Mouse (Mus musculus) neural tube, embryonic 15.5 days (tissue): Measurements from ENCODE around the gene Fbxo46. TPM values are rescaled to one million over a fixed set of nuclear protein-coding genes. Genes with fewer than 3 reads are reported as not detected.

ENCODE experiments used
- ATAC-seq: fragments of 200-750 bp; cut with Nextera tagmentation; 2 replicates; pipeline ENCODE4 v1.8.0; 2017; ENCODE audit warnings: mild to moderate bottlenecking, moderate TSS enrichment, moderate library complexity; ENCODE audit not compliant: low FRiP score
- H3K27ac ChIP-seq: fragments of 300-500 bp; sonication (generic); replicated peaks from 2 replicates; pipeline ENCODE4 v1.5.1; 2015; ENCODE audit warnings: mild to moderate bottlenecking, inconsistent platforms
- H3K27me3 ChIP-seq: fragments of 300-500 bp; sonication (generic); replicated peaks from 2 replicates; pipeline ENCODE4 v1.6.1; 2015; ENCODE audit warnings: inconsistent platforms
- H3K36me3 ChIP-seq: fragments of 300-500 bp; sonication (generic); 2 replicates; pipeline ENCODE4 v1.6.1; 2015; ENCODE audit warnings: inconsistent platforms
- H3K4me1 ChIP-seq: fragments of 300-500 bp; sonication (generic); 2 replicates; pipeline ENCODE4 v1.6.1; 2015; ENCODE audit warnings: inconsistent platforms
- H3K4me2 ChIP-seq: fragments of 300-500 bp; sonication (generic); 2 replicates; pipeline ENCODE4 v1.6.1; 2015; ENCODE audit warnings: inconsistent platforms, mild to moderate bottlenecking, moderate library complexity
- H3K4me3 ChIP-seq: fragments of 300-500 bp; sonication (generic); replicated peaks from 2 replicates; pipeline ENCODE4 v1.5.1; 2015; ENCODE audit warnings: mild to moderate bottlenecking, inconsistent platforms
- H3K9ac ChIP-seq: fragments of 300-500 bp; sonication (generic); replicated peaks from 2 replicates; pipeline ENCODE4 v1.6.1; 2015; ENCODE audit warnings: mild to moderate bottlenecking, inconsistent platforms
- H3K9me3 ChIP-seq: fragments of 300-500 bp; sonication (generic); replicated peaks from 2 replicates; pipeline ENCODE4 v1.6.1; 2016; ENCODE audit warnings: inconsistent platforms
- WGBS: fragments of 180-500 bp; shearing (Covaris S2); methylation state at CpG from one replicate; pipeline ENCODE4 v1.1.7; 2015; ENCODE audit warnings: mixed read lengths; 5-methylcytosine and 5-hydroxymethylcytosine counted together
- polyA plus RNA-seq: library from polyadenylated mRNA; unstranded; fragments of >200 nt; fragmentation: Nextera tagmentation; extraction: Ambion mirVana; gene quantifications from 2 replicates; pipeline ENCODE4 v1.2.1, GENCODE M21; 2015

Gene Fbxo46
- polyA plus RNA-seq, 1 experiment from 2014 or later = 15.5 TPM

DNA sequence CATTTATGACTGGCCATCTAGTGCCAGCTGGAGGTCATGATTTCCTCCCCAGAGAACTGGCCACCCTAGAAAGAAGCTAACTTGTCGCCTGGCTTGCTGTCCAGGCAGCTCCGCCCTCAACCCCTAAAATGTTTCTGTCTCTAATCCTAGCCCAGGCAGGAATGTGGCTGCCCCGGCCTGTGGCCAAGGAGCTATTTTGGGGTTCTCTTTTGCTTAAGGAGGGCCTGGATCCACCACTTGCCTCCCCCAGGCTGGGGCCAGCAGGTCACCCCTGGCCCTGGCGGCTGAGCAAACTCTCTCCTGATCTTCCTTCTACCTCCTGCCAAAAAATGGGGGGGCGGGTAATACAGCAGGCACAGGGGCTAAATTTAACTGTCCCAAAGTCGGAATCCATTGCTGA lies 36.6 kb upstream of the Fbxo46 start:
- Histone ChIP-seq H3K9me3 (no peaks in the 10 kb centered on the region), H3K27me3 (no peaks in the 10 kb centered on the region), H3K4me1 (peaks cover 51% of the 10 kb centered on the region), H3K27ac (no peak overlapping the region), H3K4me3 (no peak overlapping the region), H3K9ac (no peak overlapping the region), H3K4me2 (no peak overlapping the region), H3K36me3 (peaks cover 66% of the 10 kb centered on the region)
- ATAC-seq = no peak
- 59% methylated on average over 6 of the region's 6 CpGs for WGBS

DNA sequence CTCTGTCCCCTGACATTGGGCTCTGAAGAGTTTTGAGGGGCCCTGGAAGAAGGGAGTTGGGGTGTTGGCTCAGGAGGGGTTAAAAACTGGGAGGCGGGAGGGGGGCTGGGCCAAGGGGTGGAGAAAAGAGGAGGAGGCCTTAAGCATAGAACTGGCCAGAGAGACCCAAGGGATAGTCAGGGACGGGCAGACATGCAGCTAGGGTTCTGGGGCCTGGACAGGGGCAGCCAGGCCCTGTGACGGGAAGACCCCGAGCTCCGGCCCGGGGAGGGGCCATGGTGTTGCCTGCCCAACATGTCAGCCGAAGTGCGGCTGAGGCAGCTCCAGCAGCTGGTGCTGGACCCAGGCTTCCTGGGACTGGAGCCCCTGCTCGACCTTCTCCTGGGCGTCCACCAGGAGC lies 36.0 kb upstream of the Fbxo46 start, which contains the start of gene Dmpk:
Dmpk (plus strand) TSS at position 149 of the 400 bp plus-strand sequence.
- no peak for ATAC-seq

DNA sequence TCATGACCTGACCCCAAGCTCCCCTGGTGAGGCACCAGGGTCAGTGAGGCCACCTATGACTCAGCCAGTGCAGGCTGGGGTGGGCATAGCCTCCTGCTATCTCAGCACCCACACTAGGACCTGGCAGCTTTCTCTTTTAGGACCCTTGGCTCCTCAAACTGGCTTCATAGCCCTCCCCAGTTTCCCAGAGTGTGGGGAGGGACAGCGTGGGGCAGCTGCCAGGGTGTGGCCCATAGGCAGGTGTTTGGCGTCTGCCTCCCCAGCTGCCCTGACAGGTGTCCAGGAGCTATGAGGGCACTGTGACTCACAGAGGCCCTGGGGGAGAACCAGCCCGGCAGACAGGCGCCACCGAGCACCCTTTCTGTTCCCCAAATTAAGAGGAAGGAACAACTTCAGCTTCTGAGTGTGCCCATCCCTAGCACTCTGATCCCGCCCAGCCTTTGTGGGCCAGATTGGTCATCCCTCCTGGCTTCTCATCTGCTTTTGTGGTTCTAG lies 35.3 kb upstream of the Fbxo46 start:
- H3K36me3 ChIP-seq = peaks cover 63% of the 10 kb centered on the region
- no peak overlapping the region for H3K27ac ChIP-seq
- H3K9me3 ChIP-seq = no peaks in the 10 kb centered on the region
- peaks cover 46% of the 10 kb centered on the region for H3K4me1 ChIP-seq
- H3K4me3 ChIP-seq = peak overlapping the region; percentile 15; the same call in 1 of the 2 replicates
- no peak overlapping the region for H3K9ac ChIP-seq
- peak overlapping the region; percentile 40 for H3K4me2 ChIP-seq
- H3K27me3 ChIP-seq = no peaks in the 10 kb centered on the region
- WGBS = 79% methylated on average over 6 of the region's 6 CpGs
- no peak for ATAC-seq

More for the DNA sequence above, 36.0 kb upstream of the Fbxo46 start, which contains the start of gene Dmpk:
- H3K36me3 ChIP-seq = peaks cover 64% of the 10 kb centered on the region
- H3K9me3 ChIP-seq = no peaks in the 10 kb centered on the region
- H3K27me3 ChIP-seq = no peaks in the 10 kb centered on the region
- H3K4me3 ChIP-seq = peak within 1 kb of the TSS; percentile 15
- WGBS = 55% methylated on average over 10 of the region's 10 CpGs
- no peak within 1 kb of the TSS for H3K27ac ChIP-seq
- peaks cover 46% of the 10 kb centered on the region for H3K4me1 ChIP-seq
- 0 out of 2 replicates have a peak within 1 kb of the TSS, but pooled peaks have one; percentile 20 for H3K9ac ChIP-seq
- H3K4me2 ChIP-seq = peak within 1 kb of the TSS; percentile 40

GRCm38 (mm10) chr7:19084921-19085473 lies 34.7 kb upstream of the Fbxo46 start:
- Histone ChIP-seq H3K9ac (no peak overlapping the region), H3K4me1 (peaks cover 46% of the 10 kb centered on the region), H3K36me3 (peaks cover 56% of the 10 kb centered on the region)

GRCm38 (mm10) chr7:19085495-19085894 lies 34.2 kb upstream of the Fbxo46 start:
- Histone ChIP-seq H3K27me3 (peaks cover 5% of the 10 kb centered on the region), H3K27ac (no peak overlapping the region; the same call in 1 of the 2 replicates), H3K36me3 (peaks cover 51% of the 10 kb centered on the region), H3K9ac (no peak overlapping the region), H3K4me2 (peak overlapping the region; percentile 5; the same call in 1 of the 2 replicates), H3K9me3 (no peaks in the 10 kb centered on the region), H3K4me3 (no peak overlapping the region), H3K4me1 (peaks cover 46% of the 10 kb centered on the region)
- WGBS = 7% methylated on average over 6 of the region's 6 CpGs
- no peak for ATAC-seq

More at GRCm38 (mm10) chr7:19084921-19085473, 34.7 kb upstream of the Fbxo46 start:
- Histone ChIP-seq H3K4me2 (peak overlapping the region; percentile 5), H3K9me3 (no peaks in the 10 kb centered on the region), H3K27me3 (peaks cover 1% of the 10 kb centered on the region; the same call in 1 of the 2 replicates), H3K27ac (no peak overlapping the region), H3K4me3 (no peak overlapping the region)
- WGBS = 25% methylated on average over 9 of the region's 9 CpGs
- no peak for ATAC-seq

DNA sequence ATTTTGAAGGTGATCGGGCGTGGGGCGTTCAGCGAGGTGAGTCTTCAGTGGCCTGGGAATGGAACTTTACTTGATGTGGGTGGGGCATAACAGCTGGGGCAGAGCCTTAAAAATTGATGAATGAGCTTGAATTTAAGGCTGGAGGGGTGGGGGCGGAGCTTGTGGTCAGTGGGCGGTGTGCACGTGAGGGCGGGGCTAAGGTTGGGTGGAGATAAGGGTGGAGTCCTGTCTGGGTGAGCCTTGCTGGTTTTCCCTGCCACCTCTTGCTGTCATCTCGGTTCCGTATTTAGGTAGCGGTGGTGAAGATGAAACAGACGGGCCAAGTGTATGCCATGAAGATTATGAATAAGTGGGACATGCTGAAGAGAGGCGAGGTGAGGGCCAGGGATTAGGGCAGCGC lies 33.6 kb upstream of the Fbxo46 start:
- no peak overlapping the region for H3K27ac ChIP-seq
- H3K36me3 ChIP-seq = peaks cover 49% of the 10 kb centered on the region
- peak overlapping the region; percentile 5; the same call in 1 of the 2 replicates for H3K4me2 ChIP-seq
- H3K9ac ChIP-seq = no peak overlapping the region
- WGBS = 16% methylated on average over 14 of the region's 14 CpGs
- H3K27me3 ChIP-seq = peaks cover 10% of the 10 kb centered on the region
- H3K9me3 ChIP-seq = no peaks in the 10 kb centered on the region
- H3K4me3 ChIP-seq = no peak overlapping the region
- H3K4me1 ChIP-seq = peaks cover 46% of the 10 kb centered on the region
- ATAC-seq = no peak

GRCm38 (mm10) chr7:19086760-19087159 lies 32.9 kb upstream of the Fbxo46 start:
- Histone ChIP-seq H3K36me3 (peaks cover 49% of the 10 kb centered on the region), H3K4me1 (peaks cover 44% of the 10 kb centered on the region), H3K4me3 (no peak overlapping the region), H3K27ac (no peak overlapping the region), H3K4me2 (no peak overlapping the region), H3K9me3 (no peaks in the 10 kb centered on the region), H3K9ac (no peak overlapping the region), H3K27me3 (peaks cover 18% of the 10 kb centered on the region)
- 62% methylated on average over 18 of the region's 18 CpGs for WGBS
- ATAC-seq = no peak

DNA sequence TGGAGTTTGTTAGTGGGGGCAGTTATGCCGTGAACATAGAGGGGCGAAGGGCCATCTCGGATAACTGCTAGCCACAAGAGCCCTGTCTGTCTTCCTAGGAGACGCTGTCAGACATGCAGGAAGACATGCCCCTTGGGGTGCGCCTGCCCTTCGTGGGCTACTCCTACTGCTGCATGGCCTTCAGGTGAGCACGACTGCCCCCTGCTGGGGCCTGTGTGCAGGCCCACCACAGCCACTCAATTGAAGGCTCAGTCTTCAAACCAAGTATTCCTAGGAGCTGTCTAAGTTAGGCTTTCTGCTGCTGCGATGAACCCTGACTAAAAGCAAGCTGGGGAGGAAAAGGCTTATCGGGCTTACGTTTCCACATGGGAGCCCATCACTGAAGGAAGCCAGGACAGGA lies 30.8 kb upstream of the Fbxo46 start:
- H3K27me3 ChIP-seq = peaks cover 24% of the 10 kb centered on the region
- H3K27ac ChIP-seq = no peak overlapping the region
- peaks cover 44% of the 10 kb centered on the region for H3K4me1 ChIP-seq
- H3K36me3 ChIP-seq = peaks cover 34% of the 10 kb centered on the region
- no peak overlapping the region for H3K4me3 ChIP-seq
- WGBS = 48% methylated on average over 10 of the region's 10 CpGs
- no peak overlapping the region for H3K4me2 ChIP-seq
- H3K9me3 ChIP-seq = no peaks in the 10 kb centered on the region
- no peak for ATAC-seq
- H3K9ac ChIP-seq = no peak overlapping the region

DNA sequence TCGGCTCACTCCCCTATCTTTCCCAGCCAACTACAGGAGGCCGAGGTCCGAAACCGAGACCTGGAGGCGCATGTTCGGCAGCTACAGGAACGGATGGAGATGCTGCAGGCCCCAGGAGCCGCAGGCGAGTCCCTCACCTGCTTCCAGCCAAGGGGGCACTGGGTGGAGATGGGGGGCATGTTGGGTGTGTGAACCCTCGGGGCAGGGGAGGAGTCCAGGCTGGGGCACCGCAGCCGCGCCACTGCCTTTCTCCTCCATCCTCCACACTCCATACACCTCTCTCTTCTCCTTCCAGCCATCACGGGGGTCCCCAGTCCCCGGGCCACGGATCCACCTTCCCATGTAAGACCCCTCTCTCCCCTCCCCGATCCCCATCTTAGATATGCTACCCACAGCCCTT lies 27.7 kb upstream of the Fbxo46 start:
- Histone ChIP-seq H3K4me3 (no peak overlapping the region), H3K36me3 (peaks cover 32% of the 10 kb centered on the region), H3K4me1 (peaks cover 53% of the 10 kb centered on the region), H3K4me2 (no peak overlapping the region; the same call in 1 of the 2 replicates), H3K9ac (peak overlapping the region; percentile 26; the same call in 1 of the 2 replicates), H3K9me3 (no peaks in the 10 kb centered on the region), H3K27ac (0 out of 2 replicates have a peak overlapping the region, but pooled peaks have one; percentile 71), H3K27me3 (peaks cover 42% of the 10 kb centered on the region)
- 42% methylated on average over 17 of the region's 17 CpGs for WGBS
- no peak for ATAC-seq

DNA sequence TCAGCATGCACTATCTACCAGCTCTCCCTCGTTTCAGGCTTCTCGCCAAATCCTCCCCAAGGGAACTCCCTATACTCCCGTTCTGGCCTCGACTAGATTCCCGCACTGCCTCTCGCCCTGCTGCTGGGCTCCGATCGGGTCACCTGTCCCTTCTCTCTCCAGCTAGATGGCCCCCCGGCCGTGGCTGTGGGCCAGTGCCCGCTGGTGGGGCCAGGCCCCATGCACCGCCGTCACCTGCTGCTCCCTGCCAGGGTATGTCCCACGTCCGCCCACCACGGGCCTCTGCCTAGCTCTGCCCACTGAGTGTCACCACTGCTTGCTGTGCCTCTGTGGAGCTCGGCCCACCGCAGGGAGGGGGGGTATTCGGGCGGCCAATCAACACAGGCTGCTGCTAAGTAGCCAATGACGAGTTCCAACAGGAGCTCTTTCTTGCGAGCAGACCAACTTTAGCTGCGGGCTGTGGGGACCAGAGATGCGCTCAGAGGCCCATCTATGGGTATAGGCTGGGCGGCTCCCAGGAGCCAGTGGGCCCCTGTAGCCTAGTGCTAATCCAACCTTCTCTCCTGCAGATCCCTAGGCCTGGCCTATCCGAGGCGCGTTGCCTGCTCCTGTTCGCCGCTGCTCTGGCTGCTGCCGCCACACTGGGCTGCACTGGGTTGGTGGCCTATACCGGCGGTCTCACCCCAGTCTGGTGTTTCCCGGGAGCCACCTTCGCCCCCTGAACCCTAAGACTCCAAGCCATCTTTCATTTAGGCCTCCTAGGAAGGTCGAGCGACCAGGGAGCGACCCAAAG lies 27.1 kb upstream of the Fbxo46 start:
- 5% methylated on average over 38 of the region's 38 CpGs for WGBS
- peaks cover 44% of the 10 kb centered on the region for H3K27me3 ChIP-seq
- peak; percentile 36; the same call in 1 of the 2 replicates for ATAC-seq
- H3K4me3 ChIP-seq = peak overlapping the region; percentile 54; the same call in 1 of the 2 replicates
- peak overlapping the region; percentile 98 for H3K4me2 ChIP-seq
- peak overlapping the region; percentile 26; the same call in 1 of the 2 replicates for H3K9ac ChIP-seq
- peaks cover 26% of the 10 kb centered on the region for H3K36me3 ChIP-seq
- peaks cover 58% of the 10 kb centered on the region for H3K4me1 ChIP-seq
- H3K27ac ChIP-seq = peak overlapping the region; percentile 71
- H3K9me3 ChIP-seq = no peaks in the 10 kb centered on the region

DNA sequence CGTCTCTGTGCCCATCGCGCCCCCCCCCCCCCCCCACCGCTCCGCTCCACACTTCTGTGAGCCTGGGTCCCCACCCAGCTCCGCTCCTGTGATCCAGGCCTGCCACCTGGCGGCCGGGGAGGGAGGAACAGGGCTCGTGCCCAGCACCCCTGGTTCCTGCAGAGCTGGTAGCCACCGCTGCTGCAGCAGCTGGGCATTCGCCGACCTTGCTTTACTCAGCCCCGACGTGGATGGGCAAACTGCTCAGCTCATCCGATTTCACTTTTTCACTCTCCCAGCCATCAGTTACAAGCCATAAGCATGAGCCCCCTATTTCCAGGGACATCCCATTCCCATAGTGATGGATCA lies 26.5 kb upstream of the Fbxo46 start:
- Histone ChIP-seq H3K9me3 (no peaks in the 10 kb centered on the region), H3K4me1 (peaks cover 58% of the 10 kb centered on the region), H3K4me2 (peak overlapping the region; percentile 98), H3K36me3 (peaks cover 21% of the 10 kb centered on the region), H3K27ac (peak overlapping the region; percentile 86), H3K9ac (no peak overlapping the region; the same call in 1 of the 2 replicates), H3K4me3 (peak overlapping the region; percentile 54), H3K27me3 (peaks cover 44% of the 10 kb centered on the region)
- under 1% methylated on average over 15 of the region's 15 CpGs for WGBS
- ATAC-seq = peak; percentile 42
